26 mouse cellular contexts compared by ENCODE assay signal in genomic region chr2:132133436-132133835, GRCm38 (mm10). TPM values are rescaled to one million over a fixed set of nuclear protein-coding genes. Genes with fewer than 3 reads are reported as not detected.
DNase-seq lines count a peak whose midpoint lies in the region; ATAC-seq and TF ChIP-seq lines count a peak whose summit lies in the region.
"Had no signal": no experiment of that assay in that cellular context is flagged by ENCODE, and none has a peak within 500 bp of the region (broad histone marks: within the 10 kb centered on the region; RNA-seq: fewer than 3 reads in every experiment).

No protein-coding gene starts in this region.

- no peak for TF ChIP-seq CTCF in layer of hippocampus, adult 2 months (conservative IDR thresholded peaks at IDR 0.05)
- no peak for TF ChIP-seq CTCF in E14TG2a.4 (conservative IDR thresholded peaks at IDR 0.05; ENCODE audit: low read length)
- TF ChIP-seq CTCF in ES-Bruce4 (IDR thresholded peaks at IDR 0.05; ENCODE audit: low read depth, low read length) = no peak

- H3K36me3 ChIP-seq in E14TG2a.4 (ENCODE audit: insufficient read depth, low read length) (0 out of 2 replicates have a peak, but pooled peaks cover 3% of the 10 kb centered on the region), ES-Bruce4 (ENCODE audit: control insufficient read depth, insufficient read depth, low read length, poor library complexity, severe bottlenecking) (no peaks in the 10 kb centered on the region)
- no peaks in the 10 kb centered on the region for H3K36me3 ChIP-seq in neural tube, embryonic 15.5 days
- H3K36me3 ChIP-seq: embryonic facial prominence, embryonic 13.5 days; forebrain, embryonic 12.5 days; hindbrain, embryonic 13.5 days; intestine, embryonic 15.5 days had no signal

- H3K4me1 ChIP-seq in E14TG2a.4 (replicated peaks; ENCODE audit: low read depth, low read length) (peaks cover 86% of the 10 kb centered on the region), ES-Bruce4 (ENCODE audit: control insufficient read depth, insufficient read depth, low read length) (peaks cover 4% of the 10 kb centered on the region)
- peaks cover 30% of the 10 kb centered on the region for H3K4me1 ChIP-seq in neural tube, embryonic 15.5 days

- no peak for ATAC-seq in neural tube, embryonic 15.5 days (ENCODE audit: low FRiP score)
- ATAC-seq: CD4-positive, CD25-positive, alpha-beta regulatory T cell, adult 4 months; forebrain, postnatal 0 days; hindbrain, embryonic 16.5 days; intestine, embryonic 15.5 days had no signal

- H3K4me3 ChIP-seq in layer of hippocampus, adult 2 months = no peak overlapping the region
- H3K4me3 ChIP-seq in E14TG2a.4 (replicated peaks; ENCODE audit: low read length) = peak overlapping the region; percentile 24; the same call in 1 of the 2 replicates
- no peak overlapping the region for H3K4me3 ChIP-seq in ES-Bruce4 (ENCODE audit: low read depth, low read length)
- no peak overlapping the region for H3K4me3 ChIP-seq in neural tube, embryonic 15.5 days (replicated peaks)
- H3K4me3 ChIP-seq: embryonic facial prominence, embryonic 13.5 days; erythroblast, embryonic 14.5 days; forebrain, embryonic 12.5 days; heart, adult 2 months; hindbrain, embryonic 13.5 days; intestine, embryonic 15.5 days had no signal

- H3K9me3 ChIP-seq in E14TG2a.4 (ENCODE audit: low read length) (no peaks in the 10 kb centered on the region), ES-Bruce4 (replicated peaks; ENCODE audit: control insufficient read depth, insufficient read depth, low read length, poor library complexity, severe bottlenecking) (no peaks in the 10 kb centered on the region)
- H3K9me3 ChIP-seq in neural tube, embryonic 15.5 days (replicated peaks) = no peaks in the 10 kb centered on the region
- H3K9me3 ChIP-seq: embryonic facial prominence, embryonic 13.5 days; forebrain, embryonic 12.5 days; hindbrain, embryonic 13.5 days; intestine, embryonic 15.5 days had no signal

- no peak for TF ChIP-seq EP300 in ES-Bruce4 (IDR thresholded peaks at IDR 0.05; ENCODE audit: insufficient read depth, low read depth, low read length)

- H3K27me3 ChIP-seq in E14TG2a.4 (ENCODE audit: insufficient read depth, low read length) = no peaks in the 10 kb centered on the region; the same call in 1 of the 2 replicates
- H3K27me3 ChIP-seq in ES-Bruce4 (ENCODE audit: control insufficient read depth, insufficient read depth, low read length, poor library complexity, severe bottlenecking) = no peaks in the 10 kb centered on the region
- H3K27me3 ChIP-seq in neural tube, embryonic 15.5 days (replicated peaks) = no peaks in the 10 kb centered on the region
- H3K27me3 ChIP-seq: embryonic facial prominence, embryonic 13.5 days; forebrain, embryonic 12.5 days; hindbrain, embryonic 13.5 days; intestine, embryonic 15.5 days had no signal

- no peak for DNase-seq in layer of hippocampus, adult 2 months (ENCODE audit: low spot score in 2 of 2)
- DNase-seq in layer of hippocampus, postnatal 25 days (ENCODE audit: extremely low spot score in 1 of 2, low spot score in 1 of 2) = no peak
- DNase-seq in R1 (ENCODE audit: low read depth, low spot score) = peak; percentile 90
- no peak for DNase-seq in spleen, adult 18-20 months
- DNase-seq: adrenal gland, adult 2 months; adrenal gland, postnatal 14 days; cerebellum, adult 11 months; cerebellum, adult 2 months; cerebellum, adult 9-11 months; cerebellum, postnatal 25 days; forebrain, postnatal 0 days; gastrocnemius, postnatal 10 days; gastrocnemius, postnatal 36 days; heart, adult 2 months; kidney, adult 11 months had no signal

- no peak for TF ChIP-seq POLR2A in ES-Bruce4 (IDR thresholded peaks at IDR 0.05; ENCODE audit: insufficient read depth, low read length)

- no peak overlapping the region for H3K4me2 ChIP-seq in neural tube, embryonic 15.5 days
- H3K4me2 ChIP-seq: embryonic facial prominence, embryonic 13.5 days; forebrain, embryonic 12.5 days; heart, embryonic 11.5 days; hindbrain, embryonic 13.5 days; intestine, embryonic 15.5 days had no signal

- H3K9ac ChIP-seq in ES-Bruce4 (ENCODE audit: low read depth, poor library complexity, severe bottlenecking) = no peak overlapping the region
- H3K9ac ChIP-seq in neural tube, embryonic 15.5 days (replicated peaks) = no peak overlapping the region
- H3K9ac ChIP-seq: embryonic facial prominence, embryonic 13.5 days; forebrain, embryonic 12.5 days; forebrain, postnatal 0 days; intestine, embryonic 15.5 days had no signal

- 42% methylated on average over 2 of the region's 2 CpGs for WGBS in neural tube, embryonic 15.5 days

- peak overlapping the region; percentile 39; the same call in 1 of the 2 replicates for H3K27ac ChIP-seq in layer of hippocampus, adult 2 months
- H3K27ac ChIP-seq in ES-Bruce4 (ENCODE audit: insufficient read depth, low read length) = peak overlapping the region; percentile 69
- H3K27ac ChIP-seq in neural tube, embryonic 15.5 days (replicated peaks) = no peak overlapping the region
- H3K27ac ChIP-seq: embryonic facial prominence, embryonic 13.5 days; forebrain, embryonic 12.5 days; heart, adult 2 months; hindbrain, embryonic 13.5 days; intestine, embryonic 15.5 days had no signal

RNA-seq across cellular contexts. Expression of gene Slc23a2, which starts 11.5 kb away (rescaled TPM):
- total RNA-seq in layer of hippocampus, adult 2 months (2021) = 10 to 100 TPM; 93.1 to 96.0 TPM
- total RNA-seq in layer of hippocampus, postnatal 25 days (2021) = 10 to 100 TPM; 90.9 to 94.0 TPM
- polyA plus RNA-seq in ES-Bruce4 (2011; ENCODE audit: insufficient read depth, insufficient read length, low read depth, missing spikeins) = 15.5 and 20.8 TPM in 2 replicates
- 33.1 and 36.8 TPM in 2 replicates for polyA plus RNA-seq in neural tube, embryonic 15.5 days (2015; fragmentation: Nextera tagmentation; extraction: Ambion mirVana)
- polyA plus RNA-seq: erythroblast, embryonic 14.5 days had no signal
